Mouse (Mus musculus): ENCODE data around the gene Snx22. TPM values are rescaled to one million over a fixed set of nuclear protein-coding genes. Genes with fewer than 3 reads are reported as not detected.

The Snx22 gene
- total and polyA plus RNA-seq, 3 experiments: 0.39 to 11.4 TPM; not detected in 1

GRCm38 (mm10) chr9:66081999-66082398, 12.5 kb upstream of the Snx22 start (continued):
- TF ChIP-seq BHLHE40 (IDR thresholded peaks at IDR 0.05; ENCODE audit: low read depth, low read length) (peak; percentile 38), MYC (IDR thresholded peaks at IDR 0.05; ENCODE audit: low read depth, low read length) (no peak), CHD2 (IDR thresholded peaks at IDR 0.05; ENCODE audit: low read length) (peak; percentile 60), EP300 (IDR thresholded peaks at IDR 0.05; ENCODE audit: low read length) (peak; percentile 99), JUN (IDR thresholded peaks at IDR 0.05; ENCODE audit: insufficient read depth, low read depth, low read length) (peak; percentile 92), POLR2A (IDR thresholded peaks at IDR 0.05; ENCODE audit: low read depth, low read length) (no peak), KAT2A (IDR thresholded peaks at IDR 0.05; ENCODE audit: insufficient replicate concordance, low read length) (no peak), MEF2A (IDR thresholded peaks at IDR 0.05; ENCODE audit: borderline replicate concordance, low read depth, low read length) (peak; percentile 69; the same call in 1 of the 2 replicates), NRF1 (IDR thresholded peaks at IDR 0.05; ENCODE audit: low read depth, low read length) (no peak), USF1 (IDR thresholded peaks at IDR 0.05; ENCODE audit: low read depth, low read length) (no peak), ELF1 (IDR thresholded peaks at IDR 0.05; ENCODE audit: low read depth, low read length) (0 out of 2 replicates have a peak, but pooled peaks have one; percentile 17), SMC3 (IDR thresholded peaks at IDR 0.05; ENCODE audit: low read depth, low read length) (no peak), HCFC1 (IDR thresholded peaks at IDR 0.05; ENCODE audit: low read depth, low read length) (no peak), TCF12 (IDR thresholded peaks at IDR 0.05; ENCODE audit: low read depth, low read length) (peak; percentile 48), MAFK (IDR thresholded peaks at IDR 0.05; ENCODE audit: insufficient replicate concordance, low read length) (no peak), ETS1 (conservative IDR thresholded peaks at IDR 0.05; ENCODE audit: low read depth, low read length) (peak; percentile 69; the same call in 1 of the 2 replicates), TBP (conservative IDR thresholded peaks at IDR 0.05; ENCODE audit: low read depth, low read length) (no peak), MXI1 (IDR thresholded peaks at IDR 0.05; ENCODE audit: low read depth, low read length) (no peak; the same call in 1 of the 2 replicates), UBTF (IDR thresholded peaks at IDR 0.05; ENCODE audit: low read depth, low read length) (no peak), USF2 (conservative IDR thresholded peaks at IDR 0.05; ENCODE audit: low read depth, low read length) (no peak)

GRCm38 (mm10) chr9:66080804-66081459, 11.4 kb upstream of the Snx22 start:
- no peak overlapping the region for H3K27ac ChIP-seq (ENCODE audit: insufficient read depth, low read depth)
- dilution Hi-C loops (cut with MboI; ENCODE audit: extremely low pct_ligation_motif_present, extremely low pct_unique_long_range_greater_than_20kb, low sequenced_read_pairs) (no loop called here), in situ Hi-C loops (cut with MboI; ENCODE audit: low pct_ligation_motif_present, low pct_unique_long_range_greater_than_20kb, low sequenced_read_pairs) (no loop called here)
- no peak overlapping the region for H3K9ac ChIP-seq (ENCODE audit: insufficient read depth, low read depth)
- H3K9me3 ChIP-seq (replicated peaks; ENCODE audit: low read length): no peaks in the 10 kb centered on the region
- TF ChIP-seq PAX5 (IDR thresholded peaks at IDR 0.05; ENCODE audit: low read length) (no peak), TBP (conservative IDR thresholded peaks at IDR 0.05; ENCODE audit: low read depth, low read length) (no peak), MYC (IDR thresholded peaks at IDR 0.05; ENCODE audit: low read depth, low read length) (no peak), ZMIZ1 (IDR thresholded peaks at IDR 0.05; ENCODE audit: low read depth, low read length) (no peak), MEF2A (IDR thresholded peaks at IDR 0.05; ENCODE audit: borderline replicate concordance, low read depth, low read length) (no peak), E2F4 (IDR thresholded peaks at IDR 0.05; ENCODE audit: insufficient replicate concordance, low read depth, low read length) (no peak), SMC3 (IDR thresholded peaks at IDR 0.05; ENCODE audit: low read depth, low read length) (no peak), ZC3H11A (IDR thresholded peaks at IDR 0.05; ENCODE audit: low read depth, low read length) (no peak), RAD21 (IDR thresholded peaks at IDR 0.05; ENCODE audit: low read depth, low read length) (no peak), ETS1 (conservative IDR thresholded peaks at IDR 0.05; ENCODE audit: low read depth, low read length) (no peak), IRF4 (IDR thresholded peaks at IDR 0.05; ENCODE audit: low read depth, low read length) (no peak), CHD1 (IDR thresholded peaks at IDR 0.05; ENCODE audit: low read depth, low read length) (no peak), UBTF (IDR thresholded peaks at IDR 0.05; ENCODE audit: low read depth, low read length) (no peak), TCF12 (IDR thresholded peaks at IDR 0.05; ENCODE audit: low read depth, low read length) (no peak), MAFK (IDR thresholded peaks at IDR 0.05; ENCODE audit: insufficient replicate concordance, low read length) (no peak), NRF1 (IDR thresholded peaks at IDR 0.05; ENCODE audit: low read depth, low read length) (no peak), JUN (IDR thresholded peaks at IDR 0.05; ENCODE audit: insufficient read depth, low read depth, low read length) (no peak), KAT2A (IDR thresholded peaks at IDR 0.05; ENCODE audit: insufficient replicate concordance, low read length) (no peak), ZNF384 (IDR thresholded peaks at IDR 0.05; ENCODE audit: low read depth, low read length) (no peak)
- DNase-seq (ENCODE audit: extremely low read depth): no peak
- H3K36me3 ChIP-seq (replicated peaks in 1 of 2; ENCODE audit: control insufficient read depth in 1 of 2, insufficient read depth in 1 of 2, low read length in 1 of 2): peaks cover 0 to 13% of the 10 kb centered on the region in 2 experiments
- H3K27me3 ChIP-seq (replicated peaks): no peaks in the 10 kb centered on the region
- no peaks in the 10 kb centered on the region for H3K79me2 ChIP-seq (replicated peaks; ENCODE audit: control insufficient read depth, extremely low read depth, insufficient read depth, poor library complexity, severe bottlenecking)
- peaks cover 9 to 28% of the 10 kb centered on the region in 2 experiments for H3K4me1 ChIP-seq (ENCODE audit: control insufficient read depth in 1 of 2, insufficient read depth in 2 of 2)
- H3K4me3 ChIP-seq (replicated peaks in 1 of 3; ENCODE audit: low read depth in 2 of 3, low read length in 2 of 3, poor library complexity in 1 of 3): no peak overlapping the region
- H3K4me2 ChIP-seq (ENCODE audit: insufficient read depth, low read depth, poor library complexity, severe bottlenecking): no peak overlapping the region
